Mouse (Mus musculus) small intestine, adult 2 months (tissue): ENCODE measurements around the gene Gm10153.

Experiments
- CTCF ChIP-seq: fragments of 200-500 bp; IDR thresholded peaks from 2 replicates; pipeline ENCODE4 v1.5.1; 2012; ENCODE audit warnings: low read depth, mild to moderate bottlenecking, control low read depth, inconsistent platforms, low read length, moderate library complexity, mixed read lengths; ENCODE audit not compliant: insufficient replicate concordance, insufficient read length; ENCODE audit errors: extremely low read depth
- POLR2A ChIP-seq: fragments of 200-500 bp; IDR thresholded peaks from 2 replicates; pipeline ENCODE4 v1.6.1; 2012; ENCODE audit warnings: low read depth, mild to moderate bottlenecking, control low read depth, inconsistent platforms, low read length, moderate library complexity

DNA sequence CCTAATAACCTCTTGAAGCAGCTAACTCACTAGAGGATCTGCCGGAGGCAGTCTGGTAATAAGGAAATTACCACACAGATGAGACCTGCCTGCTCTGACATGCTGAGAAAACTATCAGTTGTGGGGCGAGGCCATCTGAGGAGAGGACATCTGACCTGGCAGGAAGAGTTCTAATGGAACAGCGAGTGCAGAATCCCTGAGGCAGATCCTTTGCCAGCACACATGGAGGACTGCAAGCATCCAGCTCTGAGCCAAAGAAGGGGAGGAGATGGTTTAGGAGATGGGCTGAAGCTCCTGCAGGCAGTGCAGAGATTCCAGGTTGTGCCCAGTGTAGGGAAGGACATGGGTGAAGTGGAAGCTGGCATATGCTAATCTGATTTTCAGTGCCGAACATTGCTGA is 38.0 kb downstream of the Gm10153 start:
- TF ChIP-seq CTCF (no peak), POLR2A (no peak)
